Mouse (Mus musculus) liver, postnatal 0 days (tissue): ENCODE measurements around the gene Mapk1ip1l.

Experiments used
- CTCF ChIP-seq: sonication (generic); IDR thresholded peaks from 2 replicates; pipeline ENCODE4 v1.5.1; 2016; ENCODE audit warnings: antibody characterized with exemption, low read depth
- EP300 ChIP-seq: IDR thresholded peaks from 2 replicates; pipeline ENCODE4 v1.6.1; 2016; ENCODE audit warnings: antibody characterized with exemption, low read depth, mild to moderate bottlenecking

DNA sequence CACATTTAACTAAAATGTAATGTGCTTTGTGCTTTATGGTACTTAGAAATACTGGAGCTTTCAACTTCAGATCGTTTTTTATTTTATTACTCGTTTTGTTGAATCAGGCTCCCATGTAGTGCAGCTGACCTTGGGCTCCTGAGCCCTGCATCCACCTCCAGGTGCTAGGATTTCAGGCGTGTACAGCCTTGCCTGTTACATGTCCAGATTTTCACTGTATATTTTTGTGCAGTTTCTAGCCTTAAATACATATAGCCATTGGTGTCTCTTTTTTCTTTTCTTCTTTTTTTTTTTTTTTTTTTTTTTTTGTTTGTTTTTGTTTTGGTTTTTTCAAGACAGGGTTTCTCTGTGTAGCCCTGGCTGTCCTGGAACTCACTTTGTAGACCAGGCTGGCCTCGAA, 16.5 kb upstream of the Mapk1ip1l start:
- TF ChIP-seq EP300 (no peak), CTCF (no peak)
